ENCODE assay signal across 9 mouse cellular contexts in genomic region chr3:107595264-107595937, GRCm38 (mm10). TPM values are rescaled to one million over a fixed set of nuclear protein-coding genes. Genes with fewer than 3 reads are reported as not detected.
DNase-seq lines count a peak whose midpoint lies in the region; ATAC-seq lines count a peak whose summit lies in the region.
"Had no signal": no experiment of that assay in that cellular context is flagged by ENCODE, and none has a peak within 500 bp of the region (broad histone marks: within the 10 kb centered on the region; RNA-seq: fewer than 3 reads in every experiment).

No protein-coding gene starts in this region.

- peaks cover 42% of the 10 kb centered on the region for H3K4me1 ChIP-seq in embryonic facial prominence, embryonic 15.5 days
- H3K4me1 ChIP-seq in intestine, embryonic 15.5 days (replicated peaks): peaks cover 20% of the 10 kb centered on the region
- peaks cover 20% of the 10 kb centered on the region for H3K4me1 ChIP-seq in neural tube, embryonic 12.5 days

- H3K4me2 ChIP-seq in embryonic facial prominence, embryonic 15.5 days (replicated peaks): peak overlapping the region; percentile 65
- H3K4me2 ChIP-seq in intestine, embryonic 15.5 days (replicated peaks): peak overlapping the region; percentile 64
- H3K4me2 ChIP-seq in neural tube, embryonic 12.5 days (replicated peaks): peak overlapping the region; percentile 69

- ATAC-seq in embryonic facial prominence, embryonic 15.5 days (ENCODE audit: insufficient number of reproducible peaks, low FRiP score, low TSS enrichment, low read depth): no peak
- ATAC-seq in intestine, embryonic 15.5 days: peak; percentile 37; the same call in 1 of the 2 replicates
- no peak for ATAC-seq in neural tube, embryonic 12.5 days (ENCODE audit: low FRiP score, low read depth)
- no peak for ATAC-seq in frontal cortex, adult (ENCODE audit: low TSS enrichment)
- ATAC-seq: Patski had no signal

- under 1% methylated on average over 50 of the region's 50 CpGs for WGBS in embryonic facial prominence, embryonic 15.5 days
- 1% methylated on average over 50 of the region's 50 CpGs for WGBS in intestine, embryonic 15.5 days
- under 1% methylated on average over 50 of the region's 50 CpGs for WGBS in neural tube, embryonic 12.5 days

- H3K9ac ChIP-seq in embryonic facial prominence, embryonic 15.5 days: peak overlapping the region; percentile 39
- no peak overlapping the region for H3K9ac ChIP-seq in intestine, embryonic 15.5 days
- peak overlapping the region; percentile 38; the same call in 1 of the 2 replicates for H3K9ac ChIP-seq in neural tube, embryonic 12.5 days

- H3K27ac ChIP-seq in embryonic facial prominence, embryonic 15.5 days (replicated peaks): peak overlapping the region; percentile 82
- H3K27ac ChIP-seq in intestine, embryonic 15.5 days: no peak overlapping the region
- no peak overlapping the region for H3K27ac ChIP-seq in neural tube, embryonic 12.5 days

- H3K27me3 ChIP-seq in embryonic facial prominence, embryonic 15.5 days: peaks cover 83% of the 10 kb centered on the region
- peaks cover 86% of the 10 kb centered on the region for H3K27me3 ChIP-seq in intestine, embryonic 15.5 days (replicated peaks)
- peaks cover 87% of the 10 kb centered on the region for H3K27me3 ChIP-seq in neural tube, embryonic 12.5 days (replicated peaks)
- H3K27me3 ChIP-seq: Patski had no signal

- H3K9me3 ChIP-seq in embryonic facial prominence, embryonic 15.5 days (replicated peaks): no peaks in the 10 kb centered on the region
- H3K9me3 ChIP-seq in intestine, embryonic 15.5 days: no peaks in the 10 kb centered on the region
- no peaks in the 10 kb centered on the region for H3K9me3 ChIP-seq in neural tube, embryonic 12.5 days

- DNase-seq in kidney, postnatal 10 days: peak; percentile 30
- no peak for DNase-seq in kidney, adult 11 months
- no peak for DNase-seq in frontal cortex, adult 2 months (ENCODE audit: extremely low spot score in 1 of 2, low spot score in 1 of 2)
- no peak for DNase-seq in right cerebral cortex, adult 2 months (ENCODE audit: low spot score in 2 of 2)

- H3K36me3 ChIP-seq in embryonic facial prominence, embryonic 15.5 days: no peaks in the 10 kb centered on the region
- no peaks in the 10 kb centered on the region for H3K36me3 ChIP-seq in intestine, embryonic 15.5 days
- H3K36me3 ChIP-seq in neural tube, embryonic 12.5 days: no peaks in the 10 kb centered on the region

- peak overlapping the region; percentile 56 for H3K4me3 ChIP-seq in embryonic facial prominence, embryonic 15.5 days (replicated peaks)
- peak overlapping the region; percentile 31 for H3K4me3 ChIP-seq in intestine, embryonic 15.5 days (replicated peaks)
- peak overlapping the region; percentile 35 for H3K4me3 ChIP-seq in neural tube, embryonic 12.5 days

RNA-seq across cellular contexts. Expression of gene Alx3, which starts 0.6 kb away (rescaled TPM):
- 17.2 and 20.1 TPM in 2 replicates for polyA plus RNA-seq in embryonic facial prominence, embryonic 15.5 days (2015; fragmentation: Nextera tagmentation; extraction: Ambion mirVana)
- polyA plus RNA-seq in intestine, embryonic 15.5 days (2015; fragmentation: Nextera tagmentation; extraction: Ambion mirVana): 0.13 TPM in 1 of 2 replicates, not detected in the other
- polyA plus RNA-seq in neural tube, embryonic 12.5 days (2016; fragmentation: Nextera tagmentation; extraction: Ambion mirVana): 0.33 and 0.65 TPM in 2 replicates
- polyA plus RNA-seq in frontal cortex, adult 2 months (2012; rRNA removed): 8.1 and 8.6 TPM in 2 replicates

RNA-seq across cellular contexts. Expression of gene Gm10961, which starts 35.7 kb away (rescaled TPM):
- not detected in 2 replicates for polyA plus RNA-seq in embryonic facial prominence, embryonic 15.5 days (2015; fragmentation: Nextera tagmentation; extraction: Ambion mirVana)
- polyA plus RNA-seq in intestine, embryonic 15.5 days (2015; fragmentation: Nextera tagmentation; extraction: Ambion mirVana): not detected in 2 replicates
- polyA plus RNA-seq in neural tube, embryonic 12.5 days (2016; fragmentation: Nextera tagmentation; extraction: Ambion mirVana): not detected in 2 replicates
- polyA plus RNA-seq in frontal cortex, adult 2 months (2012; rRNA removed): not detected in 2 replicates
- polyA plus RNA-seq: Patski had no signal

RNA-seq across cellular contexts. Expression of gene Strip1, which starts 36.1 kb away (rescaled TPM):
- polyA plus RNA-seq in embryonic facial prominence, embryonic 15.5 days (2015; fragmentation: Nextera tagmentation; extraction: Ambion mirVana): 52.4 and 55.8 TPM in 2 replicates
- polyA plus RNA-seq in intestine, embryonic 15.5 days (2015; fragmentation: Nextera tagmentation; extraction: Ambion mirVana): 37.3 and 39.0 TPM in 2 replicates
- 123 and 129 TPM in 2 replicates for polyA plus RNA-seq in neural tube, embryonic 12.5 days (2016; fragmentation: Nextera tagmentation; extraction: Ambion mirVana)
- 74.4 and 79.2 TPM in 2 replicates for polyA plus RNA-seq in frontal cortex, adult 2 months (2012; rRNA removed)

RNA-seq across cellular contexts. Expression of gene Ubl4b, which starts 40.5 kb away (rescaled TPM):
- polyA plus RNA-seq in embryonic facial prominence, embryonic 15.5 days (2015; fragmentation: Nextera tagmentation; extraction: Ambion mirVana): 0.12 TPM in 1 of 2 replicates, not detected in the other
- not detected in 2 replicates for polyA plus RNA-seq in intestine, embryonic 15.5 days (2015; fragmentation: Nextera tagmentation; extraction: Ambion mirVana)
- polyA plus RNA-seq in neural tube, embryonic 12.5 days (2016; fragmentation: Nextera tagmentation; extraction: Ambion mirVana): not detected in 2 replicates
- polyA plus RNA-seq in frontal cortex, adult 2 months (2012; rRNA removed): 0.13 and 0.26 TPM in 2 replicates
- polyA plus RNA-seq: Patski had no signal
